Mouse (Mus musculus): ENCODE measurements around the gene 6430628N08Rik. TPM values are rescaled to one million over a fixed set of nuclear protein-coding genes. Genes with fewer than 3 reads are reported as not detected.

The 6430628N08Rik gene
- polyA plus RNA-seq, 2 experiments: not detected

- Histone ChIP-seq H3K36me3 (replicated peaks; ENCODE audit: control insufficient read depth, insufficient read depth, low read depth) (no peaks in the 10 kb centered on the region), H3K4me3 (ENCODE audit: insufficient read depth in 1 of 2, low read depth in 2 of 2, low read length in 2 of 2) (no peak overlapping the region), H3K4me2 (ENCODE audit: low read depth) (no peak overlapping the region), H3K4me1 (replicated peaks; ENCODE audit: control insufficient read depth in 2 of 2, insufficient read depth in 2 of 2, low read length in 1 of 2) (no peaks in the 10 kb centered on the region), H3K9ac (replicated peaks) (no peak overlapping the region), H3K27ac (no peak overlapping the region), H3K27me3 (ENCODE audit: control insufficient read depth, insufficient read depth, low read length) (peaks cover 96% of the 10 kb centered on the region), H3K9me3 (ENCODE audit: control insufficient read depth, low read length) (no peaks in the 10 kb centered on the region)
- no peak for TF ChIP-seq CTCF (IDR thresholded peaks at IDR 0.05; ENCODE audit: low read depth)
- no peak for TF ChIP-seq EP300 (IDR thresholded peaks at IDR 0.05; ENCODE audit: low read depth)
- ATAC-seq (ENCODE audit: insufficient read depth): no peak
- WGBS (ENCODE audit: insufficient replicate concordance): 2% methylated on average over 3 of the region's 3 CpGs
- DNase-seq (ENCODE audit: low read depth in 3 of 3, low spot score in 3 of 3): no peak
Measured at GRCm38 (mm10) chr4:115940681-115941080, 50.2 kb downstream of the 6430628N08Rik start.

GRCm38 (mm10) chr4:115941242-115941820 lies 50.9 kb downstream of the 6430628N08Rik start:
- DNase-seq (ENCODE audit: low read depth in 3 of 3, low spot score in 3 of 3) (no peak), ATAC-seq (ENCODE audit: insufficient read depth) (no peak)
- peaks cover 93% of the 10 kb centered on the region for H3K27me3 ChIP-seq (ENCODE audit: control insufficient read depth, insufficient read depth, low read length)
- TF ChIP-seq EP300 (IDR thresholded peaks at IDR 0.05; ENCODE audit: low read depth): no peak
- TF ChIP-seq CTCF (IDR thresholded peaks at IDR 0.05; ENCODE audit: low read depth): no peak
- no peak overlapping the region for H3K4me3 ChIP-seq (ENCODE audit: insufficient read depth in 1 of 2, low read depth in 2 of 2, low read length in 2 of 2)
- no peaks in the 10 kb centered on the region for H3K36me3 ChIP-seq (replicated peaks; ENCODE audit: control insufficient read depth, insufficient read depth, low read depth)
- 7% methylated on average over 9 of the region's 9 CpGs for WGBS (ENCODE audit: insufficient replicate concordance)
- H3K27ac ChIP-seq: no peak overlapping the region
- no peak overlapping the region for H3K4me2 ChIP-seq (ENCODE audit: low read depth)
- H3K4me1 ChIP-seq (replicated peaks; ENCODE audit: control insufficient read depth in 2 of 2, insufficient read depth in 2 of 2, low read length in 1 of 2): no peaks in the 10 kb centered on the region
- H3K9ac ChIP-seq (replicated peaks): no peak overlapping the region
- H3K9me3 ChIP-seq (ENCODE audit: control insufficient read depth, low read length): no peaks in the 10 kb centered on the region

- Histone ChIP-seq H3K9ac (replicated peaks) (no peak overlapping the region), H3K36me3 (replicated peaks; ENCODE audit: control insufficient read depth, insufficient read depth, low read depth) (no peaks in the 10 kb centered on the region), H3K27ac (no peak overlapping the region), H3K4me2 (ENCODE audit: low read depth) (no peak overlapping the region), H3K27me3 (ENCODE audit: control insufficient read depth, insufficient read depth, low read length) (peaks cover 69% of the 10 kb centered on the region), H3K4me1 (replicated peaks; ENCODE audit: control insufficient read depth in 2 of 2, insufficient read depth in 2 of 2, low read length in 1 of 2) (no peaks in the 10 kb centered on the region), H3K9me3 (ENCODE audit: control insufficient read depth, low read length) (no peaks in the 10 kb centered on the region), H3K4me3 (ENCODE audit: insufficient read depth in 1 of 2, low read depth in 2 of 2, low read length in 2 of 2) (no peak overlapping the region)
- TF ChIP-seq EP300 (IDR thresholded peaks at IDR 0.05; ENCODE audit: low read depth): no peak
- no peak for TF ChIP-seq CTCF (IDR thresholded peaks at IDR 0.05; ENCODE audit: low read depth)
- ATAC-seq (ENCODE audit: insufficient read depth) (no peak), DNase-seq (ENCODE audit: low read depth in 3 of 3, low spot score in 3 of 3) (no peak)
- WGBS (ENCODE audit: insufficient replicate concordance): 5% methylated on average over 41 of the region's 41 CpGs
Measured at GRCm38 (mm10) chr4:115943669-115944314, 53.3 kb downstream of the 6430628N08Rik start.

Other genes with a start within 250 kb of the 6430628N08Rik start
- gene Cyp4b1, start 242.9 kb upstream of the 6430628N08Rik start, polyA plus RNA-seq (2012; rRNA removed): 1.1 TPM in 2 replicates
- 1.6 and 2.2 TPM in 2 replicates for gene Cyp4b1, start 242.9 kb upstream of the 6430628N08Rik start, polyA plus RNA-seq (2014; fragmentation: Nextera tagmentation; extraction: Ambion mirVana)
- 6.0 and 6.9 TPM in 2 replicates for gene Efcab14, start 152.9 kb upstream of the 6430628N08Rik start, polyA plus RNA-seq (2012; rRNA removed)
- 12.0 and 12.6 TPM in 2 replicates for gene Efcab14, start 152.9 kb upstream of the 6430628N08Rik start, polyA plus RNA-seq (2014; fragmentation: Nextera tagmentation; extraction: Ambion mirVana)
- 0.07 TPM in 1 of 2 replicates, not detected in the other for gene Tex38, start 109.6 kb upstream of the 6430628N08Rik start, polyA plus RNA-seq (2012; rRNA removed)
- gene Tex38, start 109.6 kb upstream of the 6430628N08Rik start, polyA plus RNA-seq (2014; fragmentation: Nextera tagmentation; extraction: Ambion mirVana): not detected in 2 replicates
- 5.5 and 8.5 TPM in 2 replicates for gene Atpaf1, start 105.9 kb upstream of the 6430628N08Rik start, polyA plus RNA-seq (2012; rRNA removed)
- gene Atpaf1, start 105.9 kb upstream of the 6430628N08Rik start, polyA plus RNA-seq (2014; fragmentation: Nextera tagmentation; extraction: Ambion mirVana): 15.0 and 22.0 TPM in 2 replicates
- 3.6 and 5.6 TPM in 2 replicates for gene Mob3c, start 62.6 kb upstream of the 6430628N08Rik start, polyA plus RNA-seq (2012; rRNA removed)
- gene Mob3c, start 62.6 kb upstream of the 6430628N08Rik start, polyA plus RNA-seq (2014; fragmentation: Nextera tagmentation; extraction: Ambion mirVana): 4.2 and 5.0 TPM in 2 replicates
- 29.1 and 34.8 TPM in 2 replicates for gene Mknk1, start 51.5 kb upstream of the 6430628N08Rik start, polyA plus RNA-seq (2012; rRNA removed)
- gene Mknk1, start 51.5 kb upstream of the 6430628N08Rik start, polyA plus RNA-seq (2014; fragmentation: Nextera tagmentation; extraction: Ambion mirVana): 21.3 and 24.7 TPM in 2 replicates
- gene Kncn, start 6.3 kb upstream of the 6430628N08Rik start, polyA plus RNA-seq (2012; rRNA removed): 0.01 TPM in 1 of 2 replicates, not detected in the other
- gene Kncn, start 6.3 kb upstream of the 6430628N08Rik start, polyA plus RNA-seq (2014; fragmentation: Nextera tagmentation; extraction: Ambion mirVana): 0.05 TPM in 1 of 2 replicates, not detected in the other
- gene Dmbx1, start 49.3 kb downstream of the 6430628N08Rik start, polyA plus RNA-seq (2012; rRNA removed): not detected in 2 replicates
- not detected in 2 replicates for gene Dmbx1, start 49.3 kb downstream of the 6430628N08Rik start, polyA plus RNA-seq (2014; fragmentation: Nextera tagmentation; extraction: Ambion mirVana)
- 4.0 and 4.1 TPM in 2 replicates for gene Faah, start 127.3 kb downstream of the 6430628N08Rik start, polyA plus RNA-seq (2012; rRNA removed)
- 3.8 and 5.4 TPM in 2 replicates for gene Faah, start 127.3 kb downstream of the 6430628N08Rik start, polyA plus RNA-seq (2014; fragmentation: Nextera tagmentation; extraction: Ambion mirVana)
- gene Nsun4, start 163.2 kb downstream of the 6430628N08Rik start, polyA plus RNA-seq (2012; rRNA removed): 3.7 and 4.4 TPM in 2 replicates
- 7.0 and 8.6 TPM in 2 replicates for gene Nsun4, start 163.2 kb downstream of the 6430628N08Rik start, polyA plus RNA-seq (2014; fragmentation: Nextera tagmentation; extraction: Ambion mirVana)
- 181 and 298 TPM in 2 replicates for gene Uqcrh, start 184.4 kb downstream of the 6430628N08Rik start, polyA plus RNA-seq (2012; rRNA removed)
- gene Uqcrh, start 184.4 kb downstream of the 6430628N08Rik start, polyA plus RNA-seq (2014; fragmentation: Nextera tagmentation; extraction: Ambion mirVana): 426 and 440 TPM in 2 replicates
- 13.4 and 14.5 TPM in 2 replicates for gene Lrrc41, start 184.6 kb downstream of the 6430628N08Rik start, polyA plus RNA-seq (2012; rRNA removed)
- 24.1 and 27.0 TPM in 2 replicates for gene Lrrc41, start 184.6 kb downstream of the 6430628N08Rik start, polyA plus RNA-seq (2014; fragmentation: Nextera tagmentation; extraction: Ambion mirVana)
- 12.6 and 15.6 TPM in 2 replicates for gene Rad54l, start 233.0 kb downstream of the 6430628N08Rik start, polyA plus RNA-seq (2012; rRNA removed)
- gene Rad54l, start 233.0 kb downstream of the 6430628N08Rik start, polyA plus RNA-seq (2014; fragmentation: Nextera tagmentation; extraction: Ambion mirVana): 24.4 and 26.0 TPM in 2 replicates
- 7.5 and 8.8 TPM in 2 replicates for gene Pomgnt1, start 233.2 kb downstream of the 6430628N08Rik start, polyA plus RNA-seq (2012; rRNA removed)
- 10.3 and 10.7 TPM in 2 replicates for gene Pomgnt1, start 233.2 kb downstream of the 6430628N08Rik start, polyA plus RNA-seq (2014; fragmentation: Nextera tagmentation; extraction: Ambion mirVana)